Mouse (Mus musculus) erythroblast, adult 5-6 weeks (primary cell): ENCODE measurements around the gene Crtc3. TPM values are rescaled to one million over a fixed set of nuclear protein-coding genes. Genes with fewer than 3 reads are reported as not detected.

Experiments used
- ATAC-seq: replicated peaks from 2 replicates; pipeline ENCODE4 v1.8.0; 2016; ENCODE audit warnings: moderate number of reproducible peaks, mild to moderate bottlenecking, moderate TSS enrichment, inconsistent platforms; ENCODE audit not compliant: poor library complexity, low FRiP score, severe bottlenecking
- total RNA-seq, 2 experiments: library from RNA; stranded (forward) in 1 of 2; stranded (reverse) in 1 of 2; fragments of 150-400 nt in 1 of 2; fragments of 200-764, 138-1000 nt in 1 of 2; gene quantifications; 2 replicates each; pipeline versions ENCODE4 v1.2.3 to v1.2.4; 2015 to 2017; ENCODE audit warnings: low replicate concordance in 2 of 2

Gene Crtc3
- total RNA-seq, 2 experiments from 2014 or later = 1.5 to 11.8 TPM

DNA sequence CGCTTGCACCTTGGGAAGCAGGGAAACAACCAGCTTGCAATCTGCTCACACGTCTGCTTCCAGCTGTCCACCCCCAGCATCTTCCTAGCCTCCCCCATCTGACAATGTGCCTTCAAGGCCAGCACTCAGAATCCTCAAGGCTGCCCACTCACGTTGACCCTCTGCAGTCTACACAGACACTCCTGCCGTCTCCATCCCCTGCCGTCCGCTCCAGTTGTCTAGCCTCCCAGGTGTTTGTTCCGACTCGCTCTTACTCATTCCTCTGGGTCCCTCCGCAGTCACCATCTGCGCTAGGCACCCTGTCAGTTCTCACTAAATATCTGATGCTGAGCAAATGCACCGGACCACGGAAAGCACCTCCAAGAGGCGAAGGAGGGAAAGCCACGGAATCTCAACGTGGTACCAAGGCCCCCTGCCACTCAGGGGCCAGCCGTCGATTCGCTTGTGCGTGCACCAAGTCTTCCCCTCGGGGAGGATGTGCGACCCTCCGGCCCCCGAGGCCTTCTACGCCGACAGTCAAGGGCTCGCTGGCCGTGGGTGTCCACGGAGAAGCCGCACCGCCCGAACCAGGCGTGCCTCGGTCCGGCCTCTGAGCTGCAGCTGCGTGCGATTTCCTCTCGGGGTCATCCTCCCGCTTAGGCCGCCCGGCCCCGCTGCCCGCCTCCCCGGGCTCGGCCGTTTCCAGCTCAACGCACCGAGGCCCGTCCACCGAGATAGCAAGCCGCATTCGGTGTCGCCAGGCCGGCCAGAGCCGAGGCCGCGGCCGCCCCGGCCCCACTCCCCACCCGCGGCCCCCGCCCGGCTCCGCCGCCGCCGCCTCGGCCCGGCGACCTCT lies 739 bp downstream of the Crtc3 start:
- peak; percentile 41; the same call in 1 of the 2 replicates for ATAC-seq

DNA sequence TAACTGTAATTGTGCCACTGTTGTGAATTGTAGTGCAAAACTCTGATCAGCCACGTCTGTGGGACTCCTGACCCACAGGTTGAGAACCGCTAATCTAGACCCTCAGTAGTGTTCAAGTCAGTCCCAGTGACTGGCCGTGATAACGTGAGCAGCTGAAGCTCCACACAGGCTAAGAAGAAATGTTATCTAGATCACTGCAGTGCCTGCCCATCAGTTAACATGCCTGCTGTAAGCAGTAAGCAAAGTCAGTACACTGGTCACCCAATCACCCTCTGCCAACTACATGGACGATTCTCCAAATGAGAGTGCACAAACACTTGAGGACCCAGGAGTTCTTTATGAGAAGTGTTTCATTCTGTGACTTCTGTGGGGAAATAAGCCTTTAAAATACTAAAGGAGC lies 3.0 kb downstream of the Crtc3 start:
- no peak for ATAC-seq

GRCm38 (mm10) chr7:80682630-80683029 lies 6.0 kb downstream of the Crtc3 start:
- ATAC-seq = no peak

DNA sequence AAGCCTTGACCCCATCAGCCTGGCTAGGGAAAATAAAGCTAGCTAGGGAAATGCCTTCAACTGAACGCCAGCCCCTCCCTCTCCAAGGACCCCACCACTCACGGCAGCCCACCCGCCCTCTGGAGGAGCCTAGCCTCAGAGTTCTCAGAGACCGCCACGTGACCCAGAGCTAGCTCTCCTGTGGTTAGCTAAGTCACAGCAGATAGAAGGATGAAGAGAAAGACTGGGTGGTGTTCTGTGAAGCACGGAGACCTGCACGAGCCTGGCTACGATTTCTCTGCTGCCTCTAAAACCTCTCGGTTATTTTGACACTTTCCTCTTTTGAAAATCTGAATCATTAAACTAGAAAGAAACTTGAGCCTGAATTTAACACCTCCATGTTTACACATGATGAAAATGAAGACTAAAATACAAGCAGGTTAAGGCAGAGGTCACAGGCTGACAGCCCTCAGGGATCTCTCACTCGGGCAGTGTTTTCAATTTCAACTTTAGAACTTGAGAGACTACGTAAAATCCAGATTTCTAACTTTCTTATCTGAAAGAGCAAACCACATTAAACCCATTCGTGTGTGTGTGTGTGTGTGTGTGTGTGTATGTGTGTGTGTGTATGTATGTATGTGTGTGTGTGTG lies 8.3 kb downstream of the Crtc3 start:
- ATAC-seq = no peak

DNA sequence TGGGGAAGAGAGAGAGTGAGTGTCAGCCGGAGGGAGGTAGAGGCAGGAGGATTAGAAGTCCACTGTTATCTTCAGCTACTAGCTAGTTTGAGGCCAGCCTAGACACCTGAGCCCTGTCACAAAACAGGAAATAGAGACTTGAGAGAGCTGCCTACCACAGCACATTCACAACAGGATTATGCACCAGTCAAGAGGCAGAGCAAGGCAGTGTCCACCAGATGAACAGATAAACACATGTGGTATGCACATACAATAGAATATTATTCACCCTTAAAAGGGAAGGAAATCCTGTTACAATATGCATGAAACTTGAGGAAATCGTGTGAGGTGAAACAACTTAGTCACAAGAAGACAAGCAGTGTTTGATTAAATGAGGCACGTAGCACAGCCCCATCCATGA lies 16.4 kb downstream of the Crtc3 start:
- ATAC-seq = no peak

DNA sequence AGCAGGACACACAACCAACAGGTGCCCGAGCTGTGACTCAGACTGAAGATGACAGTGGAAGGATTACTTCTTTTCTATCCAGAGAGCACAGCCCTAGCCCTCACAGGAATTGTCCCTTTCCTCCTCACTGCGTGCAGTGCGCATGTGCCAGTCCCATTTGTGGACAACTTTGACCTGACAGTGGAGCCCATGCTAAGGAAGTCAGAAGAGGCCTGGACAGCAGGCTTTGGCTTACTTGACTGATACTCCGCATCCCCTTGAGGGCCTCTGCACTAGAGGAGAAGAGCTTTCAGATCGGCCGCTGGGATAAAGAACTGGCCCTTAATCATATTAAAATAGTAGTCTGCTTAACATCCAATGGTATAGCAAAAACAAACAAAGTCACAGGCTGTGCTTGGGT lies 17.8 kb downstream of the Crtc3 start:
- no peak for ATAC-seq

DNA sequence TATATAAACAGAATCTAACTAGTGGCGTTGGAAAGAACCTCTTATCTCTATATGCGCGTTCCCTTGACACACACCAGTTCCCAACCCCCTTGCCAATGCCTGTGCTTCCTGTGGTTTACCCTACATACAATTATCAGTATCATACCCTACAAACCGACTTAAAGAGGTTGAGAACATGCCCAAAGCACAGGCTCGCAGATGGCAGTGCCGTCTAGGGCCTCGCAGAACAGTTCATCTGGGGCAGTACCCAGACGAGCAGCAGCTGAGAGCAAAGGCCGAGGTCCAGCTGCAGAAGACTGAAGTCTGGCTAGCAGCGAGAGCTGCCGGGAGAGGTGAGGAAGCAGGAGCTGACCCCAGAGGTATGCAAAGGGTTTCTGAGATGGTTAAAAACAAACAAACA lies 21.5 kb downstream of the Crtc3 start:
- ATAC-seq = no peak

- ATAC-seq = no peak
Observed at GRCm38 (mm10) chr7:80666198-80666915, 22.3 kb downstream of the Crtc3 start.

DNA sequence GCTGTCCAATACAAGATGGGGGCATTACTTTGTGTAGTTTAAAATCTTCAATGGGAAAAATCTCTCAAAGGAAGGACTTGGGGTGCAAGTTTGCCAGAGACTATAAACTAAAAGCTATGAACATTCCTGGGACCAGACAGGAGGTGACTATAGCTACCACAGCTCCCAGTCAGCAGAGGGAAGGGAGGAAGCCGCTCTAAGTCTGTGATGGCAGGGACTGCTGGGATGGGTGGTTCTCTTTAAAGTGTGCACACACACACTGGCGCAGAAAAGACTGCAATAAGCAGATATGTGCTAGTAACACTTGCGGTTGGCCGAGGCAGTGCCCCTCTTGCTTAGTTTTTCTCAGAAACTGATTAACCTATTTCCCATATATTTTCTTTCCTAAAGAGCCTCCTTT lies 27.6 kb downstream of the Crtc3 start:
- no peak for ATAC-seq

DNA sequence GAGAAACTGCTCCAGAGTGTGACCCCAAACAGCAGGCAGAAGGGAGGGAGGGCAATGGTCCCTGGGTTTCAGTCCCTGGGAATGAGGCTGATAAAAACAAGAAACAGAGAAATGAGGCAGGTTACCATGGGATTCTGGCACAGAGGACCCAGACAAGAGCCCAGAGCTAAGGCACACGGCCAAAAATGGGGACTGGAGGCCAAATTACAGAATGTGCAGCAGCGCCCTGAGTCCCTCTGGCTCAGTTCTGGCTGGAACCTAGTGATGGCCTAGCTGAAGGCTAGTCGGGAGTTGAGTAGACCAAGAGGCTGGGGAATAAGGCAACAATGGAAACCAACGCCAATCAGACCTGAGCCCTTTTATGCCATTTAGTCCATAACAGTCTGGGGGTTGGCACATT lies 28.1 kb downstream of the Crtc3 start:
- no peak for ATAC-seq

- no peak for ATAC-seq
Observed at GRCm38 (mm10) chr7:80657896-80658295, 30.8 kb downstream of the Crtc3 start.

- ATAC-seq = no peak
Observed at GRCm38 (mm10) chr7:80655350-80656013, 33.2 kb downstream of the Crtc3 start.

- ATAC-seq = no peak
Observed at GRCm38 (mm10) chr7:80654926-80655325, 33.8 kb downstream of the Crtc3 start.

DNA sequence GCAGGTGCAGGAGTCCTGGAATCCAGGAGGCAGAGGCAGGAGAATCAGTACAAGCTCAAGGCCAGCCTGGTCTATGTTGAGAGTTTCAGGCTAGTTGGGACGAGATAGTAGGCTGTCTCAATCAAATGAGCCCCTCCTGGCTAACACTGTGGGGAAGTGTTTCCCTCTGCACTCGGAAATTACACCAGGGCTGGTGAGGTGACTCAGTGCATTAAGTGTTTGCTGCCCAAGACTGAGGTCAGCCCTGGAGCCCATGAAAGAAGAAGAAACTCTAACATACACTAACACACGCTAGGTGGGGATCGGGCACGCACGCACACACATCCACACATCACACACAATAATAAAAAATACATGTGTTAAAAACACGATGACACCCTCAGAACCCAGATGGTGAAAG lies 34.3 kb downstream of the Crtc3 start:
- ATAC-seq = no peak

DNA sequence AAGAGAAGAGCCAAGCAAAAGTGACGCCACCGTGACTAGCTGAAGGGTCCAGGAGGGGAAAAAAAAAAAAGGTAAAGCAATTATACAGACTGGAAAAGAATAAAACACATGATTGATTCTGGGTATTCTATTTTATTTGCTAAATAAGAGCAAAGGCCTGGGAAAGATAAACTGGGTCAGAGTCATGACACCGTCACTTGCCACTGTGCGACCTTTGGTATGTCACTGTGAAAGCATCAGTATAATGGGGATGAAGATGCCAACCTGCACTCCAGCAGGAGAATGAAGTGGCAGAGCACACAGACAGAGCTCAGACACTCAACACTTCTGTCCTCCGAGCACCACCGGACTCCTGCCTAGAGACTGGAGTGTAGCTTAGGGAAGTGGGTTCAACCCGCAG lies 34.7 kb downstream of the Crtc3 start:
- ATAC-seq = no peak

- no peak for ATAC-seq
Observed at GRCm38 (mm10) chr7:80653077-80653476, 35.6 kb downstream of the Crtc3 start.

DNA sequence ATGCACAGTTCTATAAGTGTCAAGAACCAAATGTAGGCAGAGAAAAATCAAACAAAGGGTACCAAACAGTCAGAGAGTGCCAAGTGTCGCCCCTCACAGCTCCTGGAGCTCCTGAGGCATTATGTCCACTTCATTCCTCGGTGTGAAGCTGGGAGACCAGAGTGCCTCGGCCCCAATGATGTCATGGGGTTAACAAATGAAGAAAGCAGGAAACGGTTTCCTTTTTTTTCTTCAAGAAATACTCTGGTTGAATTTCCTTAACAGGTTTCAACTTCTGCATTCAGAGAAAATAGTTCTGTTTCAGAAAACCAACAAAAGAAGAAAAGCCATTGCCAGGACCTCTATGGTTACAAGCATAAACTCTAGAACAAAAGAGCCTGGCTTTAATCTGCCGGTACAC lies 36.4 kb downstream of the Crtc3 start:
- ATAC-seq = no peak

DNA sequence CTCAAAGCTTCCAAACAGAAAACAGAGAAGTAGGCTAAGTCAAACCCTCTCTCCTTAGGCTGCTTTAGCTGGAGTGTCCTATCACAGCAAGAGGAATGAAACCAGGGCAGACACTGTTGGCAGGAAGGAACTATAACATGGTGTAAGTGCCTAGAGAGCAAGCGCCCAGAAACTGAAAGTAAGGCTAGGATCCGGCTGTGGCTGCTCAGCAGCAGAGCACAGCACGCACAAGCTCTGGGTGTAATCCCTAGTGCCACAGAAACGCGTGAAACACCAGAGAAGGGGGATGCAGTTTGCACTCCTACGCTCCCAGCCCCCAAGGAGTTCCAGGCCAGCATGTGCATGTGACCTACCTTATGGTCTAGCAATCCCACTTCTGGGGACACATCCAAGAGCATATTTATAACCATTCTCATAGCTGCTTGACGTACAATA lies 41.2 kb downstream of the Crtc3 start:
- ATAC-seq = no peak

DNA sequence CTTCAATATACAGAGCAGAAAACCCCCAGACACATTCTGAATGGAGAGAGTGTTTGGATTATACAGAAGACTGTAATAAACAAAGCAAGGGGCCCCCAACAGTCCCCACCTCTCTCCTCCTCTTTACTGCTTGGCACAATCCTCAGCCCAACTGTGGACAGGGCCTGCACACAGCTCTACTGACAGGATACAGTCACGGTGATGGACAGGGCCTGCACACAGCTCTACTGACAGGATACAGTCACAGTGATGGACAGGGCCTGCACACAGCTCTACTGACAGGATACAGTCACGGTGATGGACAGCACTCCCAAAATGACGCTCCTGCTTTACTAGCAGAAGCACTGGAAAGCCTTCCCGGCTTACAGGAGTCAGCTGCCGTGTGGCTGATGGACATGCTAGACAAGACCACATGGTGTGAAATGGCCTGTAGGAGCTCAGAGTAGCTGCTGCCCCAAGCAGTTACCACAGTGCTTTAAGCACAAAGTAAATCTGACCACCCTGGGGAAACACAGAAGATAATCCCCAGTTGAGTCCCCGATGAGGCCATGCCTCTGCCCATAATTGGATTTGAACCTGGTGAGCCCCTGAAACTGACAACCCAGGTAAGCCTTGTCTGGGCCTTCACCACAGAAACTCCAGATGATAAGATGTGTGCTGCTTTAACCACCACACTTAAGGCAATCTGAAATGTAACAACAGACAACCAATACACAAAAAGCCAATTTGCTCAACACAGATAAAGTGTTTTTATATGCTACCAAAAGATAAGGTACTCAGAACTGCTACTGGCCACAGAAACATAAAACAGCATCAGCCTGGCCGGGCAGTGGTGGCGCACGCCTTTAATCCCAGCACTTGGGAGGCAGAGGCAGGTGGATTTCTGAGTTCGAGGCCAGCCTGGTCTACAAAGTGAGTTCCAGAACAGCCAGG lies 42.3 kb downstream of the Crtc3 start:
- no peak for ATAC-seq
